Mouse (Mus musculus): ENCODE measurements around the gene Gpr82.

GRCm38 (mm10) chrX:13622654-13623053, 38.5 kb upstream of the Gpr82 start:
- TF ChIP-seq CTCF (IDR thresholded peaks at IDR 0.05; ENCODE audit: extremely low read depth, insufficient read length, insufficient replicate concordance, low read depth, low read length) = no peak
- TF ChIP-seq POLR2A (IDR thresholded peaks at IDR 0.05; ENCODE audit: low read depth, low read length) = no peak
